Mouse (Mus musculus) myocyte (in vitro differentiated cells): Measurements from ENCODE around the gene Ccna2. TPM values are rescaled to one million over a fixed set of nuclear protein-coding genes. Genes with fewer than 3 reads are reported as not detected.

Experiments used
- H3K27me3 ChIP-seq: one replicate; pipeline ENCODE4 v1.6.1; 2011; ENCODE audit not compliant: control insufficient read depth, insufficient read depth, insufficient read length
- H3K36me3 ChIP-seq: one replicate; pipeline ENCODE4 v1.6.1; 2011; ENCODE audit not compliant: control insufficient read depth, insufficient read depth
- H3K4me2 ChIP-seq: one replicate; pipeline ENCODE4 v1.6.1; 2011; ENCODE audit warnings: low read depth, control low read depth
- H3K4me3 ChIP-seq: one replicate; pipeline ENCODE4 v1.5.1; 2011; ENCODE audit warnings: mild to moderate bottlenecking, control low read depth, moderate library complexity
- H3K79me2 ChIP-seq: one replicate; pipeline ENCODE4 v1.6.1; 2011; ENCODE audit not compliant: control insufficient read depth, insufficient read depth
- H3ac ChIP-seq: one replicate; pipeline ENCODE4 v1.6.1; 2011; ENCODE audit not compliant: control insufficient read depth, insufficient read length
- CEBPB ChIP-seq: IDR thresholded peaks from 2 replicates; pipeline ENCODE4 v1.6.1; 2011; ENCODE audit warnings: mild to moderate bottlenecking, moderate library complexity; ENCODE audit not compliant: poor library complexity, insufficient read depth, severe bottlenecking
- E2F4 ChIP-seq: IDR thresholded peaks from one replicate; pipeline ENCODE4 v1.6.1; 2011; ENCODE audit warnings: mild to moderate bottlenecking, control low read depth, moderate library complexity; ENCODE audit not compliant: insufficient read depth
- MAX ChIP-seq: IDR thresholded peaks from one replicate; pipeline ENCODE4 v1.6.1; 2011; ENCODE audit warnings: low read depth, mild to moderate bottlenecking, control low read depth
- MYOD1 ChIP-seq, 3 experiments: IDR thresholded peaks; one replicate each; pipeline ENCODE4 v1.6.1; 2011; ENCODE audit warnings: control low read depth in 2 of 3, low read depth in 2 of 3, mild to moderate bottlenecking in 2 of 3, moderate library complexity in 1 of 3; ENCODE audit not compliant: insufficient read length in 2 of 3, control insufficient read depth in 1 of 3
- MYOG ChIP-seq, 3 experiments: IDR thresholded peaks; one replicate each; pipeline ENCODE4 v1.6.1; 2011; ENCODE audit warnings: control low read depth in 2 of 3, low read depth in 2 of 3, mild to moderate bottlenecking in 2 of 3; ENCODE audit not compliant: insufficient read length in 2 of 3, control insufficient read depth in 1 of 3, insufficient read depth in 1 of 3
- POLR2A ChIP-seq: IDR thresholded peaks from one replicate; pipeline ENCODE4 v1.6.1; 2011; ENCODE audit warnings: low read depth, mild to moderate bottlenecking, control low read depth, moderate library complexity; ENCODE audit not compliant: insufficient read length
- POLR2AphosphoS2 ChIP-seq: IDR thresholded peaks from one replicate; pipeline ENCODE4 v1.6.1; 2011; ENCODE audit warnings: low read depth, control low read depth; ENCODE audit not compliant: insufficient read length
- REST ChIP-seq: IDR thresholded peaks from one replicate; pipeline ENCODE4 v1.6.1; 2011; ENCODE audit warnings: mild to moderate bottlenecking, control low read depth, moderate library complexity; ENCODE audit not compliant: insufficient read depth, insufficient read length
- SRF ChIP-seq: IDR thresholded peaks from one replicate; pipeline ENCODE4 v1.6.1; 2011; ENCODE audit warnings: low read depth; ENCODE audit not compliant: control insufficient read depth, insufficient read length
- TCF12 ChIP-seq: IDR thresholded peaks from one replicate; pipeline ENCODE4 v1.6.1; 2011; ENCODE audit warnings: mild to moderate bottlenecking, control low read depth; ENCODE audit not compliant: poor library complexity, insufficient read depth, severe bottlenecking
- TCF3 ChIP-seq: IDR thresholded peaks from one replicate; pipeline ENCODE4 v1.6.1; 2011; ENCODE audit warnings: low read depth, control low read depth; ENCODE audit not compliant: insufficient read length
- USF1 ChIP-seq: IDR thresholded peaks from one replicate; pipeline ENCODE4 v1.6.1; 2011; ENCODE audit warnings: low read depth, mild to moderate bottlenecking, control low read depth, moderate library complexity
- polyA plus RNA-seq: library from polyadenylated mRNA; unstranded; fragments of >200 nt; fragmentation: generic; extraction: Trizol; gene quantifications from one replicate; pipeline ENCODE4 v1.2.1, GENCODE M21; 2012; ENCODE audit warnings: missing spikeins

Gene Ccna2
- polyA plus RNA-seq, 1 experiment: 29.0 TPM

DNA sequence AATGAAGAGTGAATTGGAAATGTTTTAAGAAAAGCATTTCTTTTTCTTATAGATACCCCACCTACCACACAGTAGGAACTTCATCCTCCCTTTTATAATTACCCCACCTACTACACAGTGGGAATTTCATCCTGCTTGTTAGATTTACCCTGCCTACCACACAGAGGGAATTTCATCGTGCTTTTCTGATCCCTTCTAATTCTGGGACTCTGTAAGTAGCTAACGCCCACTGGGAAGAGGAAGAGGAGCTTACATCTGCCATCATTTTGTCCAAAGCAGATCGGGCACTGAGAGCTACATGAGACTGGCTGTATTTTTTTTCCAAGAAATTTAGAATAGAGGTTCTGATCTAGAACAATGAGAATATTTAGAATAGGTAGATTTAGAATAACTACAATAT lies 27.0 kb downstream of the Ccna2 start:
- H3K27me3 ChIP-seq: no peaks in the 10 kb centered on the region
- no peaks in the 10 kb centered on the region for H3K79me2 ChIP-seq
- no peak overlapping the region for H3K4me2 ChIP-seq
- no peak overlapping the region for H3K4me3 ChIP-seq
- H3ac ChIP-seq: no peak overlapping the region
- TF ChIP-seq TCF3 (no peak), REST (no peak), MYOG (IDR thresholded peaks at IDR 0.05; ENCODE audit: control insufficient read depth in 1 of 3, insufficient read depth in 1 of 3, insufficient read length in 2 of 3, low read depth in 2 of 3) (no peak), POLR2AphosphoS2 (no peak), CEBPB (no peak), POLR2A (no peak), SRF (no peak)
- no peaks in the 10 kb centered on the region for H3K36me3 ChIP-seq

DNA sequence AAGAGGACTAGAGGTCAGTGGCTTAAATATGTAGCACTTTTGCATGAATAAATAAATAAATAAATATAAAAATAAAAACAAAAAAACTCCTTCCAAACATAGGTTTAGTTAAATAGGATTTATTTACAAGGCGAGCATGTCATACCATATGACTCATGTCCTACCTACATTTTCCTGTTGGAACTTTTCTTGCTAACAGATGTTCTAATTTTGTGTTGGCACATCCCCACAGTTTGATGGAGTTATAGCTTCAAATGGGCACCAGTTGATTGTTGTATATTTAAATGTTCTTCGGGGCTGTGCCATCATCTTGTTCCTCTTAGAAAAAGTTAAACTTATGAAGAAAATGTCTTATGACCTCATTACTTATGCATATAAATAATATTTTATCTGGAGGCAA lies 30.6 kb downstream of the Ccna2 start:
- Histone ChIP-seq H3K27me3 (no peaks in the 10 kb centered on the region), H3K4me2 (no peak overlapping the region), H3K36me3 (no peaks in the 10 kb centered on the region), H3K79me2 (no peaks in the 10 kb centered on the region), H3K4me3 (no peak overlapping the region), H3ac (no peak overlapping the region)
- TF ChIP-seq SRF (no peak), TCF3 (no peak), MAX (no peak), REST (no peak), POLR2A (no peak), CEBPB (no peak), POLR2AphosphoS2 (no peak), MYOG (IDR thresholded peaks at IDR 0.05; ENCODE audit: control insufficient read depth in 1 of 3, insufficient read depth in 1 of 3, insufficient read length in 2 of 3, low read depth in 2 of 3) (no peak), E2F4 (no peak), MYOD1 (IDR thresholded peaks at IDR 0.05; ENCODE audit: control insufficient read depth in 1 of 3, insufficient read length in 2 of 3, low read depth in 2 of 3) (no peak), USF1 (no peak), TCF12 (no peak)

DNA sequence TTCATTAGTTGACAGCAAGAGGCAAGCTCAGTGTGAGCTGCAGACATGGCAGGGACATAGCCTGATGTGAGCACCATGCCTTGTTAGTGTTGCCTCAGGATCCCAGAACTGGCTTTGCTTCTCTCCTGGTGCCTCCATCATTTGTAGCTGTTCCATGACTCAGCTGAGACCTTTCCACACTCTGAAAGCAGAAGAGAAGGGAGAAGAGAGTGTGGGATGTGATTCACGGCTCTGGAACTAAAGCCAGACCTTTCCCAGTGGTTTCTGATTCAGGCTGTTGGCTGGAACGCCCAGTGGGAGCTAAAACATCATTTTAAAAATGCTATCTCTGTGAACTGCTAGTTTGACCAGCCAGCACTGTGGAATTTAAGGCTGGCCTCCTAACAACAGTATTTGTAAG lies 31.2 kb downstream of the Ccna2 start:
- no peak overlapping the region for H3ac ChIP-seq
- H3K36me3 ChIP-seq: no peaks in the 10 kb centered on the region
- peak overlapping the region; percentile 45 for H3K4me2 ChIP-seq
- no peaks in the 10 kb centered on the region for H3K27me3 ChIP-seq
- no peak overlapping the region for H3K4me3 ChIP-seq
- H3K79me2 ChIP-seq: no peaks in the 10 kb centered on the region
- TF ChIP-seq CEBPB (no peak), SRF (no peak), MYOD1 (IDR thresholded peaks at IDR 0.05; ENCODE audit: control insufficient read depth in 1 of 3, insufficient read length in 2 of 3, low read depth in 2 of 3) (no peak), TCF12 (no peak), MYOG (IDR thresholded peaks at IDR 0.05; ENCODE audit: control insufficient read depth in 1 of 3, insufficient read depth in 1 of 3, insufficient read length in 2 of 3, low read depth in 2 of 3) (no peak), POLR2AphosphoS2 (no peak), REST (no peak), E2F4 (no peak), MAX (no peak), POLR2A (no peak), TCF3 (no peak), USF1 (no peak)

DNA sequence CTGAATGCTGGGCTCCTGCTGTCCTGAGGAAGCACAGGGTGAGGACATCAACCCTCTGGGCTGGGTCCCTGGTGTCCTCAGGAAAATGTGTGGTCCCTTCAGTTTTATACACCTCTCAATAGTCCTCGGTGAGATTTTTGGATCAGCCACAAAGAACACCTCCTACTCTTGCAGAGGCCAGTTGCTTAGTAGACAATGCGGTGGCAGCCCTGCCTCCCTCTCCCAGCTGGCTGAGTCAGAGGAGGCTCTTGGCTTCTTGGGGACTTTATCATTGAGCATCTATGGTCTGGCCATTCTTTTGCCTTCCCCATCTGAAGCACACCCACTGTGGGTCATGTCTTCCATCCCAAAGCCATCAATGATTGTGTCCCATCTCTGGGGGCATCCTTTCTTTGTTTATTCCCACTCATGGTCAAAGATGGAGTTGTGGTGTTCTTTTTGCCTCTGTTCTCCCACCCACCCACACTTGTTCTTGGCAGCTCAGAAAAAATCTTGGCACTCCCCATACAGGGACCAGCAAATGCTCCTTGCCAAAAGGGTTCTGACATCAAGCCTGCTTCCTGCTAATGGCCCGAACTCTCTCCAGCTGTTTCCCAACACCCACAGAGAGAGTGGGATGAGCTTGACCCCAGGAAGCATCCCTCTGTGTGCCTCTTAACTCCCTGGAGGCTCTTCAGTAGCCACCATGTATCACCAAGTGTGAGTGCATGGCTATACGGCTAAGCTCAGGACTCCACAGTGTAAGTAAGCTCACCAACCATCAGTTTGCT lies 34.1 kb downstream of the Ccna2 start:
- H3K27me3 ChIP-seq: no peaks in the 10 kb centered on the region
- TF ChIP-seq E2F4 (no peak), TCF3 (no peak), TCF12 (no peak), SRF (no peak), MYOD1 (IDR thresholded peaks at IDR 0.05; ENCODE audit: control insufficient read depth in 1 of 3, insufficient read length in 2 of 3, low read depth in 2 of 3) (peak in 1 of 3 experiments; percentile 9), MAX (no peak), MYOG (IDR thresholded peaks at IDR 0.05; ENCODE audit: control insufficient read depth in 1 of 3, insufficient read depth in 1 of 3, insufficient read length in 2 of 3, low read depth in 2 of 3) (no peak), POLR2AphosphoS2 (no peak)
- no peak overlapping the region for H3K4me3 ChIP-seq
- H3K4me2 ChIP-seq: peak overlapping the region; percentile 55
- H3K36me3 ChIP-seq: no peaks in the 10 kb centered on the region
- no peaks in the 10 kb centered on the region for H3K79me2 ChIP-seq
- no peak overlapping the region for H3ac ChIP-seq
